Mouse (Mus musculus) T-helper 1 cell (primary cell): ENCODE data around the gene Zfp873.
"Not testable (repeated sequence)": the region's sequence is repeated elsewhere in the genome, so short reads cannot be mapped to it uniquely, and the experiment has no call there.

Experiments used
- in situ Hi-C: fragments of 300-600 bp; cut with MboI, MseI; formaldehyde crosslinking; loops from one replicate; pipeline ENCODE4 v1.15.1; 2025; ENCODE audit warnings: high pct_unique_total_duplicates

The Zfp873 gene

GRCm38 (mm10) chr10:82047597-82048459 is at the start of gene Zfp873:
Zfp873 (plus strand) TSS chr10:82048123.
- in situ Hi-C loops, result loop anchor here (5.0 kb wide), 1 partner anchor 84 kb away; no protein-coding TSS in a partner anchor

GRCm38 (mm10) chr10:82003209-82003608 is 44.7 kb upstream of the Zfp873 start:
- in situ Hi-C loops, result not testable (repeated sequence)

GRCm38 (mm10) chr10:82004822-82005221 is 43.1 kb upstream of the Zfp873 start:
- in situ Hi-C loops, result loop anchor here (5.0 kb wide), 1 partner anchor 133 kb away; no protein-coding TSS in a partner anchor

- in situ Hi-C loops, result no loop called here
These were observed 5.7 kb upstream of the Zfp873 start for GRCm38 (mm10) chr10:82042191-82042590.

- in situ Hi-C loops, result loop anchor here (5.0 kb wide), 1 partner anchor 86 kb away; no protein-coding TSS in a partner anchor
These were observed 1.3 kb upstream of the Zfp873 start for GRCm38 (mm10) chr10:82046603-82047002.

GRCm38 (mm10) chr10:82048460-82048804 is 509 bp downstream of the Zfp873 start:
- in situ Hi-C loops, result loop anchor here (5.0 kb wide), 1 partner anchor 84 kb away; no protein-coding TSS in a partner anchor

GRCm38 (mm10) chr10:82082728-82083621 is 35.1 kb downstream of the Zfp873 start, which contains the start of gene BC024063:
BC024063 (plus strand) TSS chr10:82083353.
- in situ Hi-C loops, result not testable (repeated sequence)

- in situ Hi-C loops, result not testable (repeated sequence)
These were observed 35.7 kb downstream of the Zfp873 start for GRCm38 (mm10) chr10:82083622-82083971.
